Mouse (Mus musculus): ENCODE data around the gene Tnfsf13b.
A peak's percentile ranks its signal among the peaks of the same experiment; 100 is the strongest.

The Tnfsf13b gene

DNA sequence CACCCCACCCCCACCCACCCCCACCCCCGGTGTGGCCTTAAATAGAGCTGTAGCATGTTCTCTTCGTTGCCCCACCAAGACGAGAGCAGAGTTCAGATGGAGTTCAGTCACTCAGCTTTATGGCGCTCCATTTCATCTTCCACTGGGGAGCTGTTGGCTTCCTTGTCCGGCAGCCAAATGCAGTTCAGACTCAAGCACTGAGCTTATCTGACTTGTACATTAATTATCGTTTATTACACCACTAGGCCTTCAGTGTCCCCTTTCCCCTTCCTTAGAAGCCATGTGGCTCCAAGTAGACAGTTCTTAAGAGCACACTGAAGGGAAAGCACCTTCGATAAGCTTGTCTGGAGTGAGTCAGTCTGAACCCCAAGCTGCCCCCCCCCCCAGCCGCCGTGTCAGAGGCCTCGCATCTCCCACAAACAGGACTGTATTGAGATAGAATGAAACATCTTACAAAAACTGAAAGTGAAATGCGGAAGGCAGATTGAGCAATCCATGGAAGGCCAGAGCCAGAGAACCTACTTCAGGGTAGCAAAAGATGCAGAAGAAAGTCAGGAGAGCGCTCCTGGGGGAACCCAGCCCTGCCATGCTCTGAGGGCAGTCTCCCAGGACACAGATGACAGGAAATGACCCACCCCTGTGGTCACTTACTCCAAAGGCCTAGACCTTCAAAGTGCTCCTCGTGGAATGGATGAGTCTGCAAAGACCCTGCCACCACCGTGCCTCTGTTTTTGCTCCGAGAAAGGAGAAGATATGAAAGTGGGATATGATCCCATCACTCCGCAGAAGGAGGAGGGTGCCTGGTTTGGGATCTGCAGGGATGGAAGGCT, at the start of gene Tnfsf13b:
Tnfsf13b (plus strand) TSS at position 312 of the 830 bp plus-strand sequence.
- no peak for DNase-seq

DNA sequence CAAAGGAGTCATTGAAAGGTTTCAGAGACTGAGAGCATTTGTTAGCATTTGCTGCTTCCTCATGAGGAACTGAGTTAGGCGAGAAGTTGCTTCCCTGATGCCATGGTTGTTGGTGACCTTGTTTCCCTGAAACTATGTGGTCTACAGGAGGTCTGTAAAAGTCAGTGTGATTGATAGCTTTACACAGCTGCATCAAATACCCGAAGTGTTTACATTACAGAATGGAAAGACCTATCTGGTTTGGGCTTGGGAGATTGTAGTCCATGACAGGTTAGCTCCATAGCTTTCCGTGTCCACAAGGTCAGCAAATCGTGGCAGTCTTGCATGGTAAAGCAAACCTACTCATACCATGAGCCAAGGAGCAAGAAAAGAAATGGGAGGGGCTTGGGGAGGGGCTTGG, 47.9 kb upstream of the Tnfsf13b start:
- DNase-seq: peak; percentile 1

DNA sequence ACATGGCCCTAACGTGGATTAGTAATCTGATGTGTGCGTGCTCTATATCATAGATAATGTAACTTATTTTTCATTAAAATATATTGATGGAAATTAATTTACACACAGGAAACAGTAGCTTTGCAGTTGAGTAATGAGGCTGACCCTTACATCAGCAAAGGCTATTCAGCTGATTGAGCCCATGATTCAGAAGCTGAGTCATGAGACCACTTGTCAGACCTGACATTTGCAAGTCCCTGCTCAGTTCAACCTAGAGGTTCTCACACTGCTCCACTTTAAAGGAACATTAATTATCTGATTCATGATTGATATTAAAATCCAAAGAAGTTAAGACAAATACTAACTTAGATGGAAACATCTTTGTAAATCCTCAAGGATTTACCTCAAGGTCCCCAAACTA, 46.3 kb upstream of the Tnfsf13b start:
- no peak for DNase-seq

DNA sequence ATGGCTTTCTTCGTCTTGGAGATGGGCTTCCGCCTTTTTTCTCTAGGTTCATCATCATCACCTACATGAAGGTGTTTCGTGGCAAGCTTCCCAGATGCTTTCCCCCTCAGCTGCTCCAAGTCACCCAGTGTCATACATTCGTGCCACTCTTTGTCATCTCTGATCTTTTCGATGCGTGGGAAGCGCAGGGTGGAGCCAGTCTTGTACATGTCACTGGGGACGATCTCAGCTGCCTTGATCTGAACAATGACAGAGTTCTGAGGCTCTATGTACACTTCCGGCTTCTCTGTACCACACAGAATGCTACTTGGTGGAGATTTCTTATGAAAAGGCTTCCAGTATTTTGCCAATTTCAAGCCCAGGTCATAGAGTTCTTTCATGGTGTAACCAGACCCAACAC, 34.4 kb upstream of the Tnfsf13b start:
- no peak for DNase-seq

DNA sequence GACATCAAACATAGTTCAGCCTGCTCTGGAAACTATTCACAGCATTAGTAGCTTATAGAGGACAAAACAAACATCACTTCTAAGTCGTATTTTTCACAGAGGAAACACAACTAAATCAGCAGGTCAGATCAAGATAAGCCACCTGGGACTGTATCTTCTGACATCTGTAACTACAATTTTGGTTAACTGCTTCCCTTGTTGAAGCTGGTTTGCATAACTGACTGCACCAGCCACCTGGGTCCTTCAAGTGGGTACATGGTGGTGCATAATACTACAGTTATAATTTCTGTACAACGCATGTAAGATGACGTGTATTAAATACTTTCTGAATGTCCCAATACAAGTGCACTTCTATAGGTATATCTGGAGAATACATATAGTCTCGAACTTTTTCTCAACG, 31.0 kb upstream of the Tnfsf13b start:
- peak; percentile 1 for DNase-seq

DNA sequence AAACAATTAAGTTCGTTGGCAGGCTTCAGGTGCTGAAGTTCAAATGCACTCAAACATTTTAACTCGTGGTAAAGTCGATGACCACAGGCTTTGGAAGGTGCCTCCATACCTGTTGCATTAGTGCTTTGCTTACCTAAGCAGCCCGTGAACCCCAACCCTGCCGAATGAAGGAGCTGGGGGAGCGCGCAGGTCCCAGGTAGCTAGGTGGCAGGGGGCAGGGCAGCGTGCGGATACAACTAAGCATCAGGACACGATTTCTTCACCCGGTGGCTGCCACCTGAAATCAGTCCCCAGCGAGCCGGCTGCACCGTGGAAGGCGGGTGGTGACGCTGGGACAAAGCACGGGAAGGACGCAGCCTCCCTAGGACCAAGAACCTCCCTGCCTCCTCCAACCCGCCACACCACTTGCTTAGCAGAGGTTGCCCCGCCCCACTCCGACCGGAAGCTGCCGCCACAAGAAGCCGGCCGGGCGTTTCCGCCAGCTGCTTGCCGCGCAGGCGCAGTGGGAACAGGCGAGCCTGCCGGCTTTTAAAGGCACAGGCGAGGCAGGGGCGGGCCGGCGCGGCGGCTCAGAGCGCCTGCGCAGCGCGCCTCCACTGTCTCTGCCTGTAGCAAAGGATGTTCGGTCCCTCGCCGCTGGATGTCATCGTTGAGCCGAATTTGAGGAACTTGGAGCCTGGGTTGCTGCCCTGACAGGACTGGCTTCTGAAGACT, 30.2 kb upstream of the Tnfsf13b start:
- DNase-seq: peak; percentile 98

DNA sequence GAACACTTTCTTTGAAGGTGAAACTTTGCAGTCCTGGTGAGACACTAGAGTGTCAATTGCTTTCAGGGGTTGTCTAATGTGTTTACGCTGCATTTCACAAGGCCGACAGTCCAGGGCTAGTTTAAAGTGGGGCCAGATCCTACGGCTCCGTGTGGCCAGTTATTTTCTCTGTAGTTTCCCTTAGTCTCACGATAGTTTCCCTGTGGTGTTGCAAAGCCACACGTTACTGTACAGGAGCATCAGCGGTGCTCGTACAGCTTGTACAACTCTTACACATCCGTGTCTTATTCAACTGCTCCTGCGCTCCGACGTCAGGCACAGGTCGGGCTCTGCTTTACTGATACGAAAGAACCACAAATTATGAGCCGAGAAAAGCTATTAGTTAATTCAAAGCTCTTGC, 29.3 kb upstream of the Tnfsf13b start:
- peak; percentile 8 for DNase-seq

DNA sequence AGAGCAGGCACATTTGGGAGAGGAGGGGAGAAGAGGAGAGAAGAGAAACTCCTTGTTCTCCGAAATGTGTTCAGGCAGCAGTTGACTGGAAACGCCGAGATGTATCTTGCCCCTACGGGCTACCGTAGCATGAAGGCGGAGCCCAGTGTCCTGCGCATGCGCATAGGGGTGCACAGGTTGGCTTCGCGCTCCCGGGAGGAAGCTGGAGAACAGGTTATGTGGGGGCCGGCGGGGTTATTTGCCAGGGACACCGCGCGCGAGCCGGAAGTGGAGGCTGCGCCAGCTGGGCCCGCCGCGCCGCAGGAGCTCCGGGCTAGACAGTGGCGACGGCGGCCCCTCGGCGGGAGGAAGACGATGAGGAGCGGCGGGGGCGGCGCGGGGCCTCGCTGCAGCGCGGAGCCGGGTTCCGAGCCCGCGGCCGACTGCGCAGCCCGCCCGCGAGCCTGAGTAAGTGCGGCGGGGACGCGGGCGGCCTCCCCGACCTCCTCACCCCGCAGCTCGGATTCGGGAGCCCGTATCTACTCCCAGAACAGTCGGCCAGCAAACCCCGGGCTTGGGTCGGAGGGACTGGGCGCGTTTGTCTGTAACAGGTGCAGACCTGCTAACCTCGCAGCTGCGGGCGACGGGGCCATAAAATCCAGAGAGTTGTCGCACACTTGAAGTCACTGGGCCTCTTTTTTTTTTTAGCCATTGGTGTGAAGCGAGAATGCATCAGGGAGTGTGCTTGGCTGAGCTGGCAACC, 28.5 kb upstream of the Tnfsf13b start, which contains the start of the genes Lig4 and Abhd13:
Lig4 (minus strand) TSS at position 114 of the 742 bp plus-strand sequence.
Abhd13 (plus strand) TSS at position 135 of the 742 bp plus-strand sequence.
- DNase-seq: peak; percentile 97

DNA sequence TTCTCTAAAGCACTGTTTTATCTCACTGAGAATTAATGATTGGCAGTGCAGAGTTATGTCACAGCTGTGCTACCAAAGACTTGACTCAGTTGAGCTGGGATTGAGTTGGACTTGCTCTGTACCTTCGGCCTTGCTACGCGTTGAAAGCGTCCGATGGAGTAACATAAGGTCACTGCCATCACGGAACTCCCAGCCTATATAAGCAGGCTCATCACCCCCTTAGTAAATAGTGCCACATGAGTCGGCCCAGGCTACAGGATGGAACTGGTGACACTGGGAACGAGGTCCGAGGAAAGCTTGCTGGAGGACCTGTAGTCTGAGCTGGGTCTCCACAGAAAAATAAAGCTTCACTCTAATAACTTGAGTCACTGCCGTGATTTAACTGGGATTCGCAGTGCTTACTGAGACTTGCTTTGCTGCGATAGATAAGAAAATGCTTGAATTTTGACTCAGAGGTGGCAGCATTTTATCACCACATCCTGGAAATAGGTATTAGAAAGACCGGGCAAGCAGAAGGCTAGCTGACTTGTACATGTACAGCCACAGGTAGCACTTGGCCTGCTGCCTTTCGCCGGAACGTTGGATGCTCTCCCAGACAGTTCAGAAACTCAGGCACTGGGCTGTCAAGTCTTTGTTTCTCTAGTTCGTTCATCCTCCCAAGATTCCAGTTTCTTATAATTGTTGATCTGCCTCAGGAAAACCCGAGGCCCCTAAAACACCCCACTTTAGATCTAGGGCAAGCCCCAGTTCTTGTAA, 27.6 kb upstream of the Tnfsf13b start:
- peak; percentile 4 for DNase-seq

DNA sequence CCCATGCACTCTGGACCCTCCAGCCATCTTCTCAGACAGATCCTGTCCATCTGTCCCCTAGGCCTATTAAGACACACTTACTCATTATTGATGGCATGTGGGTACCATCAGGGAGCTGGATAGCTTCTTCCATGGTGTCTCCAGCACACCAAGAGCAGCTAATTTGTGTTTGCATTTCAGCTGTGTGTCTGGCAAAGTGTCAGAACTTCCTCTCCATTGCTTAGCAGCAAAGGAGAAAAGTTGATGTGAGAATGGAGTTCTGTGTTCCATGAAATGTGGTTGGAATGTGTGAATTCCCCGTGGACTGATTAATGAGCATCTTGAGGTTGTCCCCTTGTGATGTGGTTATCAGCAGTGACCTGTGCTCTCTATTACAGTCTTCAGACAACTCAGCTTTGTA, 26.5 kb upstream of the Tnfsf13b start:
- DNase-seq: no peak

DNA sequence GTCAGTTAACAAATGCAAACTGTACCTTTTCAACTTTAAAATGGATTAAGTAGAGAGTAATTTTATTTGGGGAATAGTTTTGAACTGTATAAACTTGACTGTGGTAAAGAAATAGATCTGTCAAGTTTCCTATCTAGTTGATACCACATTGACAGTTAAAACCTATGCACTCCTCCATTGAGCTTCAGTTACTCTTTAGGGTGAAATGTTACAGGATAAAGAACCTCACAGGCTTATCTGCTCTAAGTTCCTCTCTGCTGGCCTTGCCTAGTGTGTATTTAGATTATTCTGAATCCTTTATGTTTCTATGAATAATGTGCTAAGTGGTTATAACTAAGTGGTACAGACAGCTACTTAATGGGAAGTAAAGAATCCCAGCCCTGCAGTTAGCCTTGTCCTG, 26.1 kb upstream of the Tnfsf13b start:
- DNase-seq: no peak

DNA sequence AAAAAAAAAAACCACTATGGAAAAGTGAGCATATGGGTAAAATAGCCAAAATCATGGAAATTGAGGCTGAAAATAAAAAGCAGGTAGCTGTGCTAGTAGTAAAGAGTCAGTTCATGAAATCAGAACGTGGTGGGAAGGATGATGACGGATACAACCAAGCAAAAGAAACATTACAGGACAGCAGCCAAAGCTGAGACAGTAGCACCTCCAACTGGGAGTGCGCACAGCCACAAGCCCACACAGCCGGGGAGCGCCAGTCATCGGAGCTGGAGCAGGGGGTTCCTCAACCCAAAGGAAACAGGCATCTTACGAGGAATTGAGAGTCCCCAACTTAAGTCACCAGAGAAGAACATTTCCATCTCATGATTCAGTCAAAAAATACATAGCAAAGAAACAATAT, 2.2 kb upstream of the Tnfsf13b start:
- DNase-seq: no peak

DNA sequence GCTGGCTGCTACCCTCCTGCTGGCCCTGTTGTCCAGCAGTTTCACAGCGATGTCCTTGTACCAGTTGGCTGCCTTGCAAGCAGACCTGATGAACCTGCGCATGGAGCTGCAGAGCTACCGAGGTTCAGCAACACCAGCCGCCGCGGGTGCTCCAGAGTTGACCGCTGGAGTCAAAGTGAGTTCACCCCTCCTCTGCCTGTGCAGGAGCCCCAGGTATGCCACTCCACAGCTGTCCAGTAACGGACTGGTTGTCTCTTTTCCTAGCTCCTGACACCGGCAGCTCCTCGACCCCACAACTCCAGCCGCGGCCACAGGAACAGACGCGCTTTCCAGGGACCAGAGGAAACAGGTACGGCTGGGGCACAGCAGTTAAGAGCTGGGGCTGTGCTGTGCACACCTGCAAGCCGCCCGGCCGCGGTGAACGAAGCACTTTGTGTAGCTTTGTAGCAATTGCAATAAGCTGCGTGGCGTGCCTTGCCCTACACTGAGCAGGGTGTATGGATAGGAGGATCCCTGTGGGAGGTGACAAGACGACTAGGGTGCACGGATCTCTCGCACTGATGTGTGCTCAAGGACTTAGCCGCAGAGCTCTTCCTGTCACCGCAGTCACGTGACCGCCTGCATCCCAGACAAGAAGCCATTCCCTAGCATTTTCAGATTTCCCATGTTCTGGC, 856 bp downstream of the Tnfsf13b start:
- DNase-seq: peak; percentile 77

DNA sequence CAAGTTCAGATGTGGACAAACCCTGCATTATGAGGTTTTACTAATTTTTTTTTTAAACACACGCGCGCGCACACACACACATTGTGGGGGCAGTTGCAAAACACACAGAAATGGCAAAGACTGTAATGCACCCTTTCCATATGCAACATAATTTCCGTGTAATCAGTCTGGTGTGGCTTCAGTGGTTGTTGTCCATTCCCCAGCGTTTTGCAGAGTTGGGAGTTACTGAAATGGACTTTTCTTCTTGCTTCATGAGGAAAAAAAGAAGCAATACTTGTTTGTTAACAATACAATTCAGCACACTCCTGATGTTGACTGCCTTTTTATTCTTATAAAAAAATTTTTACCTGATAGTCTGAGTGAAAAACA, 1.4 kb downstream of the Tnfsf13b start:
- DNase-seq: no peak

DNA sequence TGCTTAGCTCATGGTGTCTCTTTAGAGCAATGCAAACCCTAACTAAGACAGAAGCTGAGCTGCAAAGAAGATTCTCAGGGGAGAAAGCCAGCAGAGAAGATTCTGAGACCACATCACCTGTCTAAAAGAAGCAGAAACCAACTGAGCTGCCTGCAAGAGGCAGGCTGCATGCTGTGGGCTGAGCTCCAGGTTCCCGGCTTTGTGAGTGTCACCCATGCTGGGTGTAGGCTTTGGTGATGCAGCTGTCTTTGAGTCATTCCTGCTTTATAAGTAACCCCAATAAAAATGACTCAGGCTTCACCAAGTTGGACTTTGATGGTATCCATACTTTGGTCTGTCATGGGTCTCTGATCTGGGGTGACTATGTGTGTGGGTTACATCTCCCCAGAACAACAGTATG, 10.0 kb downstream of the Tnfsf13b start:
- no peak for DNase-seq

DNA sequence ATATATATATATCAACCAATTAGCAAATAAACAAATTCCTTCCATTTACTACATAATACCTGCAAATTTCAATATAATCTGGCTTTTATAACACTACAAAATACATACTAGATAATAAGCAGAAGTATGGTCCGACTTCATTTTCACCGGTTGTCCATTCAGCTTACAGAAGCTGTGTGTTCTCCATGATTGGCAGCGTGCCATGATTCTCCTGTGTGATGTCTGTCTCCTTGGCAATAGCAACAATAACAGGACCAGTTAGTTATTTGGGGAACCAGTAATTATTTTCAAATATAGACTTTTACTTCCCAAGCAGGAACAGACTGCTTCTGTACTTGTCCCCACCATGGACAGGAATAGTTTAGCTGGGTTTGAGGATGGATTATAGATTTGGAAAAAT, 11.0 kb downstream of the Tnfsf13b start:
- no peak for DNase-seq

DNA sequence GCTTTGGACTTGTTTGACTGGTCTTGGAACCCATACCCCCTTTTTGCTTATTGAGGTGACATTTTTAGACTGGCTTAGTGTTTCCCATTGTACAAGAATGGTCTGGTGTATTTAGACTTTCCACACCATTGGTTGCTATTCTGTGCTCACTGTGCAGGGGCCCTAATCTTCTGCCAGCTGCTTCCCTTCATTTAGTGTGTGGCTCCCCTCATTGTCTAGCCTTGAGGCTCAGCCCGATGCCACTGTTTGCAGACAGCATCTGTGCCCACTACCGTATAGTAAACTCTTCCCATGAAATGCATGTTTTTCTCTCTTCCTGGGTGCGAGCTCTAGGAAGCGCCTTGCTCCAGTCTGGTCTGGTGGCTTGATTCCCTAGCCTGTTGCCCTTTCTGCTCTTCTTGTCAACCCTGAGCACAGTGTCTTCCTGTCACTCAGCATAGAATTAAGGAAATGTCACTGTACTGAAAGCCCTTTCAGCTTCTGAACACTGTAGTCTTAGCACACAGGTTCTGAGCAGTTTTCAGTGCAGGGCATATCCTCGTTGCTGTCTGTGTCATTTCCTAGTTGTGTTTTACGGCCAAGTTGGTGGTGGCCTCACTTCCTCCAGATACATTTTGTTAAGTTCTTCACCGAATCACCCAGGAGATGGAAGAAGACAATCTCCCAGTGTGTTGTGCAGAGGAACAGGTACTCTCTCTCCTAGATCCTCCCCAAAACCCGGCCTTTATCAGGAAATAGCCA, 24.2 kb downstream of the Tnfsf13b start:
- no peak for DNase-seq

DNA sequence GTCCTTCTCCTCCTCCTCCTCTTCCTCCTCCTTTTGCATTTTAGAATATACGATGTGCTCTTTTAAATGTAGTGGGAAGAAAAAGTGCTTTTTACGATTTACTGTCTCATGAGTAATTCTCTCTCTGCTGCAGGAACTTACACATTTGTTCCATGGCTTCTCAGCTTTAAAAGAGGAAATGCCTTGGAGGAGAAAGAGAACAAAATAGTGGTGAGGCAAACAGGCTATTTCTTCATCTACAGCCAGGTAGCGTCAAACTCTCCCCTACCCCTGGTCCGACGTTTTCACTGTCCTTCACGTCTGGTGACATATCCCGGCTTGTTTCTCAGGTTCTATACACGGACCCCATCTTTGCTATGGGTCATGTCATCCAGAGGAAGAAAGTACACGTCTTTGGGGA, 24.9 kb downstream of the Tnfsf13b start:
- DNase-seq: no peak

DNA sequence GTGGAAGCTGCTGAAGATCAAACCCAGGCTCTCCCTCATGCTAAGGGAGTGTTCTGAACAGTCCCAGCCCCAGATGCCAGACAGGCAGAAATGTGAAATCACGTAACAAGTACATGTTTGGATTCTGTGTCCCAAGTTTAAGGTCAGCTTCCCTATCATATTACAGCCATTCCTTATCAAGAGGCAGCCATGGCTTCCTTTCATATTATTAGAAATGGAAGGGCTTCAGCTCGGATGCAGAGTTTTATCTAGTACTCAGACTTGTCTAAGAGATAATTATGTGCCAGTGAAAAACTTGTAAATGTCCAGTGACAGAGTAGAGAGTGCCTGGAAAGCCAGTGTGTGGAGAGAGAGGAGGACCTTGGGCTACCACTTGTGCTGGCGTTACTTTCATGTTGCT, 34.6 kb downstream of the Tnfsf13b start:
- no peak for DNase-seq

DNA sequence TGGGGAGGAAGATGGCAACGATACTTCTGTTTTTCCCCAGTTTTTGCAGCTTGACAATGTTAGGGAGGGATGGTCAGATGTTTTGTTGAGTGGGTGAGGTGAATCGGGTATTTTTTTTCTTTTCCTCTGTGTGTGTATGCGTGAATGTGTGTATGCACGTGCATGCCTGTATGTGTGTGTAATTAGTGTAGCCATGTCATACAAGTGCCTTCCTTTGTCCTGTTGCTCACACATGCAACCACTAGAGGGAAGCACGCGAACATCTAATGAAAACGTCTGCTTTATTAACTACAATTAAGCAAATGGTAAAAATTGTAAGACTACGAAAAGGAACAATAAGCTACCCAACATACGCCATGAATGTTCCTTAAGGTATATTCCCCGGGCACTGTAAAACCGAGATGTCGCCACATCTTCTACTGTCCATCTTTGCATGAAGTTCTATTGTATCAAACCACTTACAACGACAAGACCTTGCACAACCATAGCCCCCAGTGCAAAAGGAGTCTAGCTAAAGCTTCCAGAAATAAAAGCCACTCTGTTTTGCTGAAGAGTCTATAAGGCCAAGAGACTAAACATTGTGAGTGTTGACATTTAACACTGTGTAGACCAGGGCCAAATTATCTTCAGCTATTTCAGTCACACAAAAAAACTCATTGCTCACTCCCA, 37.7 kb downstream of the Tnfsf13b start:
- DNase-seq: peak; percentile 43

DNA sequence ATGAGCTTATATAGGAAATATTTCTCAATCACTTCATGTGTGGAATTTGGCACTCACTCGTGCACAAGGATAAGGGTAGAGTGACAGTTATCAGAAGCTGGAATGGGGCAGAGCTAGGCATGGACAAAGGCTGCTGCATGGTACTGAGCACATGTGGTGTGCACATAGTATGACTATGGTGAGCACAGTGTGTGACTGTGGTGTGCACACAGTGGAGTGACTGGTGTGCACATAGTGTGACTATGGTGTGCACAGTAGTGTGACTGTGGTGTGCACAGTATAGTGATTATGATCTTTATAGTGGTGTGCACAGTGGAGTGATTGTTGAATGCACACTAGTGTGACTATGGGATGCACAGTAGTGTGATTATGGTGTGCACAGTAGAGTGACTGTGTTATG, 39.5 kb downstream of the Tnfsf13b start:
- DNase-seq: no peak

Data from embryo, embryonic 11 days (tissue).